Mouse (Mus musculus): ENCODE results near the gene Nln.

Nln gene

GRCm38 (mm10) chr13:104044332-104044731 is 65.1 kb downstream of the Nln start:
- DNase-seq (ENCODE audit: low spot score in 2 of 2), result no peak

DNA sequence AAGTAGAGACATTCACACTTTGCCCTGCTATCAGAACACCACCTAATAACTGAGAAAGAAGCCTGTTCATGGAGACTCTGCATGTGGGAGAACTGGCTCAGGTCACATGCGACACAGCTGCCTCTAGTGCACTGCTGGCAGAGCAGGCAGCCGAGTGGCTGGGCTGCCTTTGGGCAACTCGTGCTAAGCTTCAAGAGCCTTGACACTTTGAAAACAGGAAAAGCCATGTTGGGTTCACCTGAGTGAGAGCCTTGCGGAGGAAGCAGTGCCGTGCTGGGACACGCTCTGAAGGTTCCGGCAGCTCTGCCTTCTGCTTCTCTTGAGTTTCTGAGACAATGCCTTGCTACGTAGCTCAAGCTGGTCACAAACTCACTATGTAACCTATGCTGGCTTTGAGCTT is 66.7 kb downstream of the Nln start:
- peak; percentile 56 to 58 for DNase-seq (ENCODE audit: low spot score in 2 of 2)

DNA sequence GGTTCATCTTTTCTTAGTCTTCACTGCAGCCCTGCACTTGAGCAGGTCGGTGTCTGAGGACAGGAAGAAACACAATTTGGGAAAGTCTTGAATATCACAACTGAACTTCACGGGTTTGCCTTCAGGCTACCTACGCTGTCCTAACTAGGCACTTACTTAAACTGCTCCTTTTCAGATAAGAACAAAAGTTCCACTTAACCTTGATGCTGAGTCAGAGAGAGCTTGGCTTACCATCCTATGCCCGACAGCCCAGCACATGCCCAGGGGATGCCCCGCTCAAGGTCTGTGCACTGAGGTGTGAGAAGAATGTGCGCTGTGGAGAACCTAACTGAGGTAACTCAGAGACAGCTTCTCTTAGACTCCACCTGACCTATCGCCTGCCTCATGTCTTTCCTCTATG is 67.9 kb downstream of the Nln start:
- peak in 1 of 2 experiments; percentile 28 for DNase-seq (ENCODE audit: low spot score in 2 of 2)

DNA sequence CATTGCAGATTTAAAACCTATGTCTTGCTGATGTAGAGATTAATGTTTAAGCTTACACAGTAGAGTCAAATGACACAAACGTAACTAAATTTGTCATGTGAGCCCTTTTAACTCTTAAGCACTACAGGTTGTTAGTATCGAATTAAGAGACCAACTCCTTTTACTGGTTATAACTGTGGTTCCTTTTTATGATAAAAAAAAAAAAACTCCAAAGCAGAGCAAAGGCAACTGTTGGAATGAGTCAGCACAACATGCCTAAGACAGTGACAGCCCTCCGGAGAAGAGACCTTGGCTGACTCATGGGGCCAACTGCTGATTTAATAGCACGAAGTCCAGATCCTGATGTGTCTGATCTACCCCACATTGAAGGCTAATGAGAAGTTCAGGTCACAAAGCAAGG is 68.5 kb downstream of the Nln start:
- no peak for DNase-seq (ENCODE audit: low spot score in 2 of 2)

DNA sequence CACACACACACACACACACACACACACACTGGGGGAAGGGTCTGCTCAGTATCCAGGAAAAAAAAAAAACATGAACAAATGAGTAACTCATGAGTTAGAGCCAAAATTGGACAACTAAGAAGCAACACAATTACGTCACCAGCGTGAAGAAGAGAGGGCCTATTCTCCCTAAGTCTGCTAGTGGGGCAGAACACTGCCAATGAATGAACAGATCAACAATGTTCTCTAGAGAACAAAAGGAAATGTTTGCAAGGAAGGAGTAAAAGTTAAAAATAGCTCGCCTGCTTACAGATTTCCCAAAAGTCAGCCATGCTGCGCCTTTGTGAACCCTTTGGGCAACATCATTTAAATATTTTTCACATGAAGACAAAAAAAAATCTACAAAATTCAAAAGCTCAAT is 69.6 kb downstream of the Nln start:
- DNase-seq (ENCODE audit: low spot score in 2 of 2), result no peak

GRCm38 (mm10) chr13:104038891-104039290 is 70.5 kb downstream of the Nln start:
- DNase-seq (ENCODE audit: low spot score in 2 of 2), result no peak

DNA sequence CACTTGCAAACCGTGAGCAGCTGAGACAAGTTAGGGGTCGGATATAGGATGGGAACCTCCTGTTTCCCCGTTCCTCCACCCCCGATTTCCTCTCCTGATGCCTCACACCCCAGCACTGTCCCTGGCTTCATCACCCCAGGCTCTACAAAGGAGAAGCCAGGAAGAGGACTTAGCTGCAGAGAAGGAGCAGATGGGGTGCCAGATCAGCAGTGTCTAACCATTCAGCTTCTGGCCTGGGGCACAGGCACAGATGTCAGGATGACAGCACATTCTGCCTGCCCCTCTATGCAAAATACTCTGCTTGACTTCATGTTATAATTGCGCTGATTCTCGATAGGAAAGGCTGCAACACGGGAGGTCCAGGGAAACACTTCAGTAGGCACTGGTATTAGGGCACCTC is 71.1 kb downstream of the Nln start:
- DNase-seq (ENCODE audit: low spot score in 2 of 2), result no peak

GRCm38 (mm10) chr13:104037531-104038290 is 71.7 kb downstream of the Nln start:
- no peak for DNase-seq (ENCODE audit: low spot score in 2 of 2)

- DNase-seq (ENCODE audit: low spot score in 2 of 2), result peak in 1 of 2 experiments; percentile 9
These were observed 72.7 kb downstream of the Nln start for GRCm38 (mm10) chr13:104036494-104037290.

- no peak for DNase-seq (ENCODE audit: low spot score in 2 of 2)
These were observed 73.8 kb downstream of the Nln start for GRCm38 (mm10) chr13:104035651-104036050.

DNA sequence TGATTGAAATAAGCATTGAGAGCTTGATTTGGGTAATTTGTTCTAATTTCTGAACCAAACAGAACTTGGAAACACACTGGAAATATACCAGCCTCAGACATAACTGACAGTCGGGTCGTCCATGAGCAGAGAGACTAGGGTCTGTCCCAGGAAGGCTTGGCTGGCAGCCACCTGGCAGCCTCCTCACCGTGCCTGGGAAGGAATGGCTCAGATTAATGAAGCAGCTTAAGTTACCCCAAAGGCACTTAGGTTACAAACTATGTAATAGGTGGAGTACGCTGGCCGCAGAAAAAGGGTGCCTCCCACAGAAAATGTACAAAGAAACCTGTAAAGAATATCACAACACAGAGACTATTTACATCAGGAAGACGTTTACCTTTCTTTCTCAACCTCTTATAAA is 74.6 kb downstream of the Nln start:
- no peak for DNase-seq (ENCODE audit: low spot score in 2 of 2)

- DNase-seq (ENCODE audit: low spot score in 2 of 2), result no peak
These were observed 76.7 kb downstream of the Nln start for GRCm38 (mm10) chr13:104032620-104033133.

DNA sequence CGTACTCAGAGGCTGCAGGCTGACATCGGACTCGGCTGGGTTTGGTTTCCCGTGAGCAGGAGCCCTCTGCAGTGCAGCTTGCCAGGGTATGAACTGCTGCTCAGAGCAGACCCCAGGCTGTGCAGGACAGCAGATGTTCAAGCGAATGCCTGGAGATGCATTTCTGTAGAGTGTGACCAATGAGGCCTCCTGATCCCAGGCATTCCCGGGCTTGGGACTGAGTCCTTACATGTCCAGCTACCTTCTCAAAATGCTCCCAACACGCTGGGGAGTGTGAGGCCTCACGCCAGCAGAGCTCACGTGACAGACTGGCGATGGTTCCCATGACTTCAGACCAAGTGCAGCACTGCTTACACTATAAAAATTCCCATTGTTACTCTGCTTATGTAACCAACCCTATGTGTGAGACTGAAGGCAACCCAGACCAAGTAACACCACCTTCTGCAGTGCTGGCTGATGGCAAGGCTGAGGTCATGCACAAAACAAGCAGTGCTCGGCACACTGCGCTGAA is 77.5 kb downstream of the Nln start:
- DNase-seq (ENCODE audit: low spot score in 2 of 2), result no peak

DNA sequence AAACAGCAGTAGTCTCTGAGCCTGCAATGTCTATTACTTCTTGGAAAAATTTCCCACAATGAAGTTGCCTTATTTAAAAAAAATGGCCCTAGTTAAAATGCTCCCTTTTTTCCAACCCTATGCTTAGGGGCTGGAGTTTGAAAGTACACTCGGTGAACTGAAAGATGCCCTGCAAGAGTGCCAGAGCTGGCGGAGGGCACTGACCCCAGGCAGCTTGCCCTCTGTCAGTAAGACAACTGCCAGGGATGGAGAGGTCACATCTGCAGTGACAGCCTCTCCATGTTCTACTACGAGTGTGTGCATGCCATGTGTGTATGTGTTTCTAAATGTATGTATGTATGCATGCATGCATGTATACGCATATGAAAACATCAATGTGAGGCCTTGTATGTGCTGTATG is 78.5 kb downstream of the Nln start:
- no peak for DNase-seq (ENCODE audit: low spot score in 2 of 2)

DNA sequence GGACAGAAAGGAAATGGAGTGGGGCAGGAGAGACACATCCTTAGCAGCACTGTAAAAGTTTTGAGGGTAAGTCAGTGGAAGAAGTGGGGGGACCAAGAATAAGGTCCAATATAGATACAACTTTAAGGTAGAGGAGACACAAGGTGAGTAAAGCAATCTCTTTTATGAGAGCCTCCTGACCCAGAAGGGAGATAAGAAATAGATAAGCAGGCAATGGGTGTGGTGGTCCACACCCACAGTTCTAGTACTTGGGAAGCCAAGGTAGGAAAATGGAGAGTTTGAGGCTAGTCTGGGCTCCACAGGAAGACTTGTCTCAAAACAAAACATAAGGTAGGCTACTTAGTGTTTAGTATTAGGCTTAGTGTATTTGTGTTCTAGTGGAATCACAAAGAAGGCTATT is 79.9 kb downstream of the Nln start:
- no peak for DNase-seq (ENCODE audit: low spot score in 2 of 2)

- no peak for DNase-seq (ENCODE audit: low spot score in 2 of 2)
These were observed 80.3 kb downstream of the Nln start for GRCm38 (mm10) chr13:104029089-104029488.

DNA sequence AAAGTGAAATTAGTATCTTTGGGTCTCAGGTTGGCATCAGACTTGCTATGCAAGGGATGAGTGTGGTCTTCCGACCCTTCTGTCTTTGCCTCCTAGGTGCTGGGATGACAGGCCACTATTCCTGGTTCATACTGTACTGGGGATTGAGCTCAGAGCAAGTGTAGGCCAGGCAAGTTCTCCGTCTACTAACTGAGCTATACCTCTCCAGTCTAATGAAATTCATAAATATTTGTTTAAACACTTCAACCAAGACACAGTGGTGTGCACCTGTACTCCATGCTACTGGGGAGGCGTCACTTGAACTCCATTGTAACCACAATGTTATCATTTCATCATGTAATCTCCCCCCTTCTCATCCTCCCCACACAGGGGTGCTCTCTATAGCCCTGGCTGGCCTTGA is 82.9 kb downstream of the Nln start:
- no peak for DNase-seq (ENCODE audit: low spot score in 2 of 2)

DNA sequence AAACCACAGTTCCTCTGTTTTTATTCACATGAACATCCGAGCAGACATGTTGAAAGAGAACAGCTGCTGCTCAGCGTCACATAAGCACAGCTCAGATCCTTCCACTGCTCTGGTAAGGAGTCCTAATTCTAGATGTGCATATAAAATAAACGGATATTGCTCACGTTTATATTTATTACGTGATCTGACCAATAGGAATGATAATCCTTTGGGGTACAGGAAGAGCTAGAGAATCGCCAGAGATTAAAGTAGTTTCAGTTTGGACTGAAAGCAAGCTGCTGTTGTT is 83.8 kb downstream of the Nln start:
- DNase-seq (ENCODE audit: low spot score in 2 of 2), result no peak

DNA sequence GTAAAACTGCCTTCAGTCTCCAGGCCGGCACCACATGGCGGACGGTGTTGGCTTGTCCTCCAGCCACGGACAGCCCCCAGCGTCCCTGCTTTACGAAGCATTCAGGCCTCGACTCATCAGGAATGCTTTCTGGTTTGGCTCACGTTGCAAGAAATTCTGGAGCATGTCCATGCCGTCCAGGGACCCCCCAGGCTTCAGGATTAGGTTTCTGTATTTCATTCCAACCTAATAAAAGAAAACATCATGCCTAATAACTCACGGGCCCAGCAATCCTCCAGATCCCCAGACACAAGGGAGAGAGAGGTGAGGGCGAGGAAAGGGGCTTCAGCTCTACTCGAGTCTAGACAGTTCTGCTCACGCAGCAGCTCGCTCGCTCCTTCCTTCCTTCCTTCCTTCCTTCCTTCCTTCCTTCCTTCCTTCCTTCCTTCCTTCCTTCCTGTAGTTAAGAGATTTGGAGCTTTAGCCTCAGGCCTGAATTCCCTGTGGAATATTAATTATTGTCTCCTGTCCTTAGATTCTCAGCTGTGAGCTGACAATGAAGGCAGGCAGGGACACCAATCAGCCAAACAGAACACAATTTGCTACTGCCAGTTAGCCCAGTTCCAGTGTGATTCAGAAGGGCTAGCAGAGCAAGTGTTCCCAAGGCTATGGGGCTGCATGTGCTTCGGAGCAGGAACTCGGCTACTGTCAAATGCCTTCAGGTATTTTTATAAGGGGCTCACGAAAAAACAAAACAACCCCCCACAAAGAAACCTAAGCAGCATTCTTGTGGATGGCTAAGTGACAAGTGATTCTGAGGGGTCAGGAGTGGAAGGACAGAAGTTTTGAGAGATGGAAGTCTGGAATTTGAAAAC is 84.3 kb downstream of the Nln start:
- DNase-seq (ENCODE audit: low spot score in 2 of 2), result no peak

GRCm38 (mm10) chr13:104024275-104024674 is 85.1 kb downstream of the Nln start:
- DNase-seq (ENCODE audit: low spot score in 2 of 2), result no peak

- no peak for DNase-seq (ENCODE audit: low spot score in 2 of 2)
These were observed 86.0 kb downstream of the Nln start for GRCm38 (mm10) chr13:104023356-104023911.
